Mouse (Mus musculus) stomach, postnatal 0 days (tissue): ENCODE data around the gene Ss18l2. TPM values are rescaled to one million over a fixed set of nuclear protein-coding genes. Genes with fewer than 3 reads are reported as not detected.

Experiments
- ATAC-seq: fragments of 200-750 bp; cut with Nextera tagmentation; 2 replicates; pipeline ENCODE4 v1.8.0; 2017; ENCODE audit not compliant: low FRiP score, low TSS enrichment
- DNase-seq: peaks from one replicate; pipeline ENCODE4 v3.0.0-alpha.2; 2016; ENCODE audit warnings: low spot score
- H3K27ac ChIP-seq: fragments of 300-500 bp; sonication (generic); replicated peaks from 2 replicates; pipeline ENCODE4 v1.5.1; 2014; ENCODE audit warnings: mild to moderate bottlenecking, control low read depth
- H3K27me3 ChIP-seq: fragments of 300-500 bp; sonication (generic); 2 replicates; pipeline ENCODE4 v1.6.1; 2014; ENCODE audit warnings: low read length; ENCODE audit not compliant: control insufficient read depth, insufficient read depth
- H3K36me3 ChIP-seq: fragments of 300-500 bp; sonication (generic); 2 replicates; pipeline ENCODE4 v1.6.1; 2014; ENCODE audit warnings: low read length, mixed read lengths; ENCODE audit not compliant: control insufficient read depth, insufficient read depth
- H3K4me1 ChIP-seq: fragments of 300-500 bp; sonication (generic); replicated peaks from 2 replicates; pipeline ENCODE4 v1.6.1; 2014; ENCODE audit warnings: antibody characterized with exemption; ENCODE audit not compliant: control insufficient read depth, insufficient read depth
- H3K4me2 ChIP-seq: fragments of 300-500 bp; sonication (generic); replicated peaks from 2 replicates; pipeline ENCODE4 v1.6.1; 2014; ENCODE audit warnings: low read depth, mild to moderate bottlenecking, control low read depth, moderate library complexity
- H3K4me3 ChIP-seq: fragments of 300-500 bp; sonication (generic); 2 replicates; pipeline ENCODE4 v1.5.1; 2014; ENCODE audit warnings: low read depth, low read length, control low read depth
- H3K9ac ChIP-seq: fragments of 300-500 bp; sonication (generic); 2 replicates; pipeline ENCODE4 v1.6.1; 2014; ENCODE audit warnings: mild to moderate bottlenecking, low read length, control low read depth, mixed read lengths
- H3K9me3 ChIP-seq: fragments of 300-500 bp; sonication (generic); 2 replicates; pipeline ENCODE4 v1.6.1; 2016; ENCODE audit warnings: low read length; ENCODE audit not compliant: control insufficient read depth
- CTCF ChIP-seq: IDR thresholded peaks from 2 replicates; pipeline ENCODE4 v1.5.1; 2016; ENCODE audit warnings: antibody characterized with exemption, low read depth, mild to moderate bottlenecking, moderate library complexity
- EP300 ChIP-seq: optimal IDR thresholded peaks from 2 replicates; pipeline ENCODE3; 2016; ENCODE audit warnings: antibody characterized with exemption
- WGBS: fragments of 180-500 bp; shearing (Covaris S2); extraction: QIAGEN DNeasy Blood & Tissue Kit; methylation state at CpG from one replicate; pipeline ENCODE4 v1.1.7; 2014; 5-methylcytosine and 5-hydroxymethylcytosine counted together
- polyA plus RNA-seq: library from polyadenylated mRNA; unstranded; fragments of >200 nt; fragmentation: Nextera tagmentation; extraction: Ambion mirVana; gene quantifications from 2 replicates; pipeline ENCODE4 v1.2.1, GENCODE M21; 2015

Ss18l2 gene
- polyA plus RNA-seq, 1 experiment from 2014 or later: 119 TPM

DNA sequence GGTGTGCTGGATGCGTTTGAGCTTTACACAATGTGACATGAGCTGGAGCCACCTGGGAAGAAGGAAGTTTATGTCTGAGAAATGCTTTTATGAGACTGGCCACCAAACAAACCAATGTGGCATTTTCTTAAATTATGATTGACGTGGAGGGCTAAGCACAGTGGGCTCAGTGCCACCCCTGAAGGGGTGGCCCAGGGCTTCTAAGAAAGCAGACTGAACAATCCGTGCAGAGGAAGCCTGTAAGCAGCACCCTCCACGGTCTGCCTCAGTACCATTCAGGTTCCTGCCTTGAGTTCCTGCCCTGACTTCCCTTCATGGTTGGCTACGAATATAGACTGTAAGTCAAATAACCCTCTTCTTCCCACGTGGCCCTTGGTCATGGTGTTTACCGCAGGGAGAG lies 19.4 kb upstream of the Ss18l2 start:
- H3K4me1 ChIP-seq: no peaks in the 10 kb centered on the region
- no peaks in the 10 kb centered on the region for H3K9me3 ChIP-seq
- H3K27ac ChIP-seq: no peak overlapping the region
- WGBS: 90% methylated on average over 7 of the region's 7 CpGs
- no peak overlapping the region for H3K9ac ChIP-seq
- no peak overlapping the region for H3K4me3 ChIP-seq
- no peak for DNase-seq
- H3K27me3 ChIP-seq: no peaks in the 10 kb centered on the region
- ATAC-seq: no peak
- TF ChIP-seq EP300 (no peak), CTCF (no peak)
- H3K4me2 ChIP-seq: no peak overlapping the region
- H3K36me3 ChIP-seq: no peaks in the 10 kb centered on the region

DNA sequence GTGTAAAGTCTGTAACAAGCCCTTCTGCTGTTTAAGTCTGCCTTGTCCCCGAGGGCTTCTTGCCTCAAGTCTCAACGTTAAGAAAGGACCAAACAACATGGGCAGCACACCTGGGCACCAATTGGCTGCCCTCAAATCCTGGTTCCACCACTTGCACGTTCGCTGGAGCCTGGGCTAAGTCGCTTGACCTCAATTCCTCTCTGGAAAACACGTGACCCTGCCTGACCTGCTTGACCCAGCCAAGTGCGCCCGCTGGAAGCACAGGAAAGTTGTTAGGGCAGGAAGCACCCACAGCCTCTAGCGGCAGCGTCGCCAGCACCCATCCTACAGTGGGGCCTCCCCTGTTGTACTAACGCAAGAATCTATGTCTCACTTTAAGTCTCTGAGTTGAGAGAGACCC lies 15.4 kb upstream of the Ss18l2 start:
- Histone ChIP-seq H3K4me1 (no peaks in the 10 kb centered on the region), H3K36me3 (peaks cover 3% of the 10 kb centered on the region; the same call in 1 of the 2 replicates), H3K27ac (no peak overlapping the region), H3K4me3 (no peak overlapping the region), H3K9ac (no peak overlapping the region), H3K9me3 (no peaks in the 10 kb centered on the region), H3K27me3 (no peaks in the 10 kb centered on the region), H3K4me2 (no peak overlapping the region)
- no peak for DNase-seq
- WGBS: 76% methylated on average over 12 of the region's 12 CpGs
- TF ChIP-seq EP300 (no peak), CTCF (no peak)
- ATAC-seq: no peak

DNA sequence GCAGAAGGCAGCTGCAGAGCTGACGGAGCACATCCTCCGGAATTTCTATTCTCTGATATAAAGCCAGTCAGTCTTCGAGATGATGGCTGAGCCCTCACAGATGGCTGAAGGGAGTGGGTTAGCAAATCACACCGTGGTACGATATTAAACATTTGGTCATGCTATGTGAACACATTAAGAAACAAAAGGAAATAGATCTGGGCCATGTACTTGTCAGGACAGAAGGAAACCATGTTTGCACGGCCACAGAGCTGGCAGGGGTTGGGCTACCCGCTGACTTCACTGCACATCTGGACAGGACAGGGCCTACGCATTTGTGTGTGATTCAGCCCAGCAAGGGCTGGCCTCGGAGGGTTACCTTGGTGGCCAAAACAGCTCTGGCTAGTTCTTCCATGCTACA lies 13.5 kb upstream of the Ss18l2 start:
- Histone ChIP-seq H3K27me3 (no peaks in the 10 kb centered on the region), H3K9ac (no peak overlapping the region), H3K4me2 (no peak overlapping the region), H3K27ac (no peak overlapping the region), H3K4me1 (no peaks in the 10 kb centered on the region), H3K9me3 (no peaks in the 10 kb centered on the region), H3K36me3 (peaks cover 3% of the 10 kb centered on the region; the same call in 1 of the 2 replicates), H3K4me3 (no peak overlapping the region)
- DNase-seq: no peak
- no peak for TF ChIP-seq CTCF
- no peak for TF ChIP-seq EP300
- WGBS: 86% methylated on average over 9 of the region's 9 CpGs
- peak; percentile 16; the same call in 1 of the 2 replicates for ATAC-seq

DNA sequence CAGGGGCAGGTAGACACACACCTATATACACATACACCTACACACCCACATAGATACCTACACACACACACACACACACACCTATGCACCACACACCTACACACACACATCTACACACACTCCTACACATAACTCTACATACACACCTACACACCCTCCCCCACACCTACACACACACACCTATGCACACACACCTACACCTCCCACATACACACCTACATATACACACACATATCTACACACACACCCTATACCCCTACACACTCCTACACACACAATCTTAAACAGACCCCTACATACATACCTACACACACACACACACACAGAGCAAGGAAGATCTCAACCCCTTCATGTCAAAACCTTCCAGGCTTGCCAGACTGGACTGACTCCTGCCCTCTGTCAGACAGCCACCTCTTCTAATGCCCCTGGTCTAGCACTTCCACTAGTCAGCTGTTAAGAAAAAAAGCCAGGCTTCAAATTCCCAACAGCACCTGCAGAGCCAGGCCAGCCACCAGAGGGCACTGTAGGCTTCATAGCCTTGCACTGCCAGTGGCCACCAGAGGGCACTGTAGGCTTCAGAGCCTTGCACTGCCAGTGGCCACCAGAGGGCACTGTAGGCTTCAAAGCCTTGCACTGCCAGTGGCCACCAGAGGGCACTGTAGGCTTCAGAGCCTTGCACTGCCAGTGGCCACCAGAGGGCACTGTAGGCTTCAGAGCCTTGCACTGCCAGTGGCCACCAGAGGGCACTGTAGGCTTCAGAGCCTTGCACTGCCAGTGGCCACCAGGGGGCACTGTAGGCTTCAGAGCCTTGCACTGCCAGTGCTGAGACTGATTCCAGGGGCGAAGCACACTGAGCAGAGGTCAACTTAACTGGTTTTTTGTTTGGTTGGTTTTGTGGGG lies 12.7 kb upstream of the Ss18l2 start:
- Histone ChIP-seq H3K9ac (no peak overlapping the region), H3K4me1 (no peaks in the 10 kb centered on the region), H3K9me3 (no peaks in the 10 kb centered on the region), H3K4me3 (no peak overlapping the region), H3K36me3 (peaks cover 3% of the 10 kb centered on the region; the same call in 1 of the 2 replicates), H3K27ac (no peak overlapping the region), H3K27me3 (no peaks in the 10 kb centered on the region), H3K4me2 (no peak overlapping the region)
- peak; percentile 60 for DNase-seq
- WGBS: 96% methylated on average over 1 of the region's 1 CpGs
- peak; percentile 76 for ATAC-seq
- no peak for TF ChIP-seq EP300
- TF ChIP-seq CTCF: peak; percentile 98

DNA sequence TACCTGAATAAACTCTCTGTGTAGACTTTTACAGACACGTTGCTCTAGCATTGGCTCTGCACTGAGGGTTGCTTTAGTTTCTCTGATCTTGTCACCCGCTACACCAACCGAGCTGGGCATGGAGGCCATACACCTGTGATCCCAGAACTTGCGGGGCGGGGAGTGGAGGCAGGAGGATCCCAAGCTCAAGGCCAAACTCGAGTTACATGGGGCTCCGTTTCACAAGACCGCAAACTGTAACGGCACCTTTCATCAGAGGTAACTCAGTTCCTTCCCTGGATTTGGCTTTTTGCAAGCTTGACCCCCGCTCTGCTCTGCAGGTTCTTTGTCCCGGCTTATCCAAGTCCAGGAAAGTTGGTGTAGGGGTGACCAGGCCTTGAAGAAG lies 5.9 kb upstream of the Ss18l2 start:
- peak overlapping the region; percentile 87; the same call in 1 of the 2 replicates for H3K27ac ChIP-seq
- peak overlapping the region; percentile 74 for H3K9ac ChIP-seq
- ATAC-seq (no peak), DNase-seq (no peak)
- no peak for TF ChIP-seq CTCF
- no peak for TF ChIP-seq EP300
- 37% methylated on average over 11 of the region's 11 CpGs for WGBS
- H3K4me2 ChIP-seq: peak overlapping the region; percentile 80
- peaks cover 4% of the 10 kb centered on the region for H3K4me1 ChIP-seq
- no peaks in the 10 kb centered on the region for H3K36me3 ChIP-seq
- no peaks in the 10 kb centered on the region for H3K9me3 ChIP-seq
- H3K27me3 ChIP-seq: no peaks in the 10 kb centered on the region
- H3K4me3 ChIP-seq: peak overlapping the region; percentile 81
